Mouse (Mus musculus) gastrocnemius, adult 8-10 months (tissue): ENCODE measurements around the gene Crocc2. TPM values are rescaled to one million over a fixed set of nuclear protein-coding genes. Genes with fewer than 3 reads are reported as not detected.

Experiments used
- DNase-seq, 2 experiments: peaks; one replicate each; pipeline ENCODE4 v3.0.0; 2022; ENCODE audit warnings: low spot score in 2 of 2
- total RNA-seq, 4 experiments: library from RNA; stranded (reverse); gene quantifications; 2 replicates each; pipeline ENCODE4 v1.2.4; 2022

Gene Crocc2
- total RNA-seq, result not detected

- no peak for DNase-seq
Observed at GRCm38 (mm10) chr1:93168295-93168775, at the start of gene Crocc2. Crocc2 (plus strand) TSS chr1:93168725.

GRCm38 (mm10) chr1:93118816-93119215, 49.7 kb upstream of the Crocc2 start:
- DNase-seq, result no peak

- DNase-seq, result no peak
Observed at GRCm38 (mm10) chr1:93123179-93123854, 45.2 kb upstream of the Crocc2 start.

- DNase-seq, result no peak
Observed at GRCm38 (mm10) chr1:93124066-93124465, 44.5 kb upstream of the Crocc2 start.

- no peak for DNase-seq
Observed at GRCm38 (mm10) chr1:93125256-93125655, 43.3 kb upstream of the Crocc2 start.

- no peak for DNase-seq
Observed at GRCm38 (mm10) chr1:93128209-93128608, 40.3 kb upstream of the Crocc2 start.

GRCm38 (mm10) chr1:93128710-93129349, 39.7 kb upstream of the Crocc2 start:
- no peak for DNase-seq

GRCm38 (mm10) chr1:93130242-93130983, 38.1 kb upstream of the Crocc2 start:
- DNase-seq, result no peak

GRCm38 (mm10) chr1:93132676-93133075, 35.8 kb upstream of the Crocc2 start:
- DNase-seq, result no peak

- DNase-seq, result no peak
Observed at GRCm38 (mm10) chr1:93135036-93135526, 33.4 kb upstream of the Crocc2 start, which contains the start of gene Agxt. Agxt (plus strand) TSS chr1:93135240.

GRCm38 (mm10) chr1:93138534-93138933, 30.0 kb upstream of the Crocc2 start:
- DNase-seq, result no peak

GRCm38 (mm10) chr1:93139713-93140112, 28.8 kb upstream of the Crocc2 start:
- no peak for DNase-seq

- no peak for DNase-seq
Observed at GRCm38 (mm10) chr1:93142871-93143270, 25.7 kb upstream of the Crocc2 start.

GRCm38 (mm10) chr1:93144176-93144575, 24.3 kb upstream of the Crocc2 start:
- no peak for DNase-seq

- no peak for DNase-seq
Observed at GRCm38 (mm10) chr1:93150907-93151661, 17.4 kb upstream of the Crocc2 start.

- no peak for DNase-seq
Observed at GRCm38 (mm10) chr1:93157566-93157965, 11.0 kb upstream of the Crocc2 start.

- DNase-seq, result no peak
Observed at GRCm38 (mm10) chr1:93158916-93159315, 9.6 kb upstream of the Crocc2 start.

GRCm38 (mm10) chr1:93159566-93160500, 8.7 kb upstream of the Crocc2 start:
- no peak for DNase-seq

- no peak for DNase-seq
Observed at GRCm38 (mm10) chr1:93160501-93161133, 7.9 kb upstream of the Crocc2 start, which contains the start of gene 2310007B03Rik. 2310007B03Rik (minus strand) TSS chr1:93160948.

GRCm38 (mm10) chr1:93161350-93161749, 7.2 kb upstream of the Crocc2 start:
- DNase-seq, result no peak
